Mouse (Mus musculus) liver, embryonic 18 days (tissue): ENCODE data around the gene Faxc. TPM values are rescaled to one million over a fixed set of nuclear protein-coding genes. Genes with fewer than 3 reads are reported as not detected.

Experiments
- polyA plus RNA-seq: library from polyadenylated mRNA; depleted of rRNA; stranded (reverse); fragments of >200 nt; gene quantifications from 2 replicates; pipeline ENCODE4 v1.2.3, GENCODE M21; 2012; rRNA removed

The Faxc gene
- 0.07 and 0.10 TPM in 2 replicates for polyA plus RNA-seq

DNA sequence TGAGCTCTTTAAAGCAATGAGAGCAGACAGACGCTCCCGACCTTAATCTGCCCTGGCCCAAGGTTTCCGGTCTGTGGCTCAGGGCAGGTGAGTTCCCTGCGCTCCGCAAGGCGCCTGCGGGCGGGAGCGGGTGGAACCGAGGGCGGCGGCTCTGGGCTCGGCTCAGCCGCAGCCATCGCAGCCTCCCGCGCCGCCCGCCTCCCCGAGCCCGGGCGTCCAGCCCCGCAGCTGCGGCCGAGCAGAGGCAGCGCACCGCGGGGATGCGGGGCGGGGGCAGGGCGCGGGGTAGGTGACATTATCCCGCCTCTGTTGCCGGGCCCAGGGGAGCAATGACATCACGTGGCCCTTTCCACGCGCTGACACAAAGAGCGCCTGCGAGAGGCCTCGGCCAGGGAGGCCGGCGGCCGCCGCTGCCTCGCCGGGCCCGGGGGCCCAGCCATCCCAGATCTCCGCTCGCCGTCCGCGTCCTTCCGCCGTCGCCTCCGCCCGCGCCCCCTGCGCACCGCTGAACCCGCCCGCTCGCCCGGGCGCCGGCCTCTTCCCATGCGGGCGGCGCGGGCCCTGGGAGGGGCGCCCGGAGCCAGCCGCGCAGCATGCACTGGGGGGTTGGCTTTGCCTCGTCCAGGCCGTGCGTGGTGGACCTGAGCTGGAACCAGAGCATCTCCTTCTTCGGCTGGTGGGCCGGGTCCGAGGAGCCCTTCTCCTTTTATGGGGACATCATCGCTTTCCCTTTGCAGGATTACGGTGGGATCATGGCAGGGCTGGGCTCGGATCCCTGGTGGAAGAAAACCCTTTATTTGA is at the start of gene Faxc:
Gene Faxc (plus strand): TSS at position 359 of the 801 bp plus-strand sequence.

Other genes with a start within 250 kb of the Faxc start
- gene Prdm13, start 245.4 kb upstream of the Faxc start, polyA plus RNA-seq: not detected in 2 replicates
- gene Ccnc, start 203.6 kb upstream of the Faxc start, polyA plus RNA-seq: 5.3 and 5.6 TPM in 2 replicates
- 6.4 and 7.3 TPM in 2 replicates for gene Usp45, start 164.2 kb upstream of the Faxc start, polyA plus RNA-seq
- 7.8 and 9.8 TPM in 2 replicates for gene Tstd3, start 164.1 kb upstream of the Faxc start, polyA plus RNA-seq
- 42.9 and 56.6 TPM in 2 replicates for gene Pnisr, start 83.7 kb upstream of the Faxc start, polyA plus RNA-seq
- 4.7 and 5.2 TPM in 2 replicates for gene Coq3, start 51.7 kb upstream of the Faxc start, polyA plus RNA-seq